Mouse (Mus musculus) bone marrow, adult 2 months (tissue): Measurements from ENCODE around the gene Efhd1.

Source experiments
- CTCF ChIP-seq: fragments of 200-500 bp; IDR thresholded peaks from 2 replicates; pipeline ENCODE4 v1.5.1; 2011; ENCODE audit warnings: low read length, control low read depth; ENCODE audit not compliant: control insufficient read depth, insufficient read depth
- POLR2A ChIP-seq: fragments of 200-500 bp; IDR thresholded peaks from 2 replicates; pipeline ENCODE4 v1.6.1; 2011; ENCODE audit warnings: low read depth, mild to moderate bottlenecking, control low read depth, low read length, borderline replicate concordance; ENCODE audit not compliant: control insufficient read depth

GRCm38 (mm10) chr1:87287105-87287504 lies 22.9 kb downstream of the Efhd1 start:
- TF ChIP-seq POLR2A (no peak), CTCF (no peak)
